Mouse (Mus musculus) cerebellum, adult 2 months (tissue): ENCODE results near the gene Usp31.

Experiments
- CTCF ChIP-seq: fragments of 200-500 bp; IDR thresholded peaks from 2 replicates; pipeline ENCODE4 v1.5.1; 2011; ENCODE audit warnings: low read depth, mild to moderate bottlenecking, control low read depth, low read length, moderate library complexity, borderline replicate concordance; ENCODE audit not compliant: insufficient read depth
- POLR2A ChIP-seq: fragments of 200-500 bp; IDR thresholded peaks from 2 replicates; pipeline ENCODE4 v1.6.1; 2011; ENCODE audit warnings: low read length, control low read depth, borderline replicate concordance; ENCODE audit not compliant: insufficient read depth

DNA sequence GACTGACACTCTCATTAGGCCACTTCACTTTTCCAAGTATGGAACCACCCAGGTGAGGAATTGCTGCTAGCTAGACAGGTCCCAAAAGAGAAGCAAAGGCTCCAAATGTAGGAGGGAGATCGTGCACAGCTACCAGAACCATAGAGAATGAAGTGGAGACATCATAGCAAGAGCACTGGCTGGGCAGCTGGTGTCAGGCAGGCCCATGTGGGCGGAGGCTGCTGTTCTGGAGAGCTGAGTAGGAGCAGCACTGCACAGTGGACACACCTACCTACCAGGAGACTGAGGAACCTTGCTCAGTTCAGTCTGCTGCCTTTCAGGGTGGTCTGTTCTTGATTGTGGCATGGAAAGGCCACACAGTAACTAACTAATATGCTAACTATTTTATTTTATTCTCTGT is 52.4 kb downstream of the Usp31 start:
- no peak for TF ChIP-seq CTCF
- no peak for TF ChIP-seq POLR2A
